17 mouse cellular contexts compared by ENCODE assay signal in genomic region chr10:77212354-77213120, GRCm38 (mm10). TPM values are rescaled to one million over a fixed set of nuclear protein-coding genes. Genes with fewer than 3 reads are reported as not detected.
DNase-seq lines count a peak whose midpoint lies in the region; ATAC-seq and TF ChIP-seq lines count a peak whose summit lies in the region.
"Had no signal": no experiment of that assay in that cellular context is flagged by ENCODE, and none has a peak within 500 bp of the region (broad histone marks: within the 10 kb centered on the region; RNA-seq: fewer than 3 reads in every experiment).

No protein-coding gene starts in this region.

- H3K4me3 ChIP-seq in kidney, adult 2 months (ENCODE audit: insufficient read depth, low read depth, low read length), result no peak overlapping the region
- no peak overlapping the region for H3K4me3 ChIP-seq in midbrain, embryonic 10.5 days
- H3K4me3 ChIP-seq in midbrain, embryonic 13.5 days (replicated peaks), result no peak overlapping the region
- no peak overlapping the region for H3K4me3 ChIP-seq in kidney, embryonic 16.5 days (ENCODE audit: low read length)
- peak overlapping the region; percentile 3 for H3K4me3 ChIP-seq in myocyte
- H3K4me3 ChIP-seq: heart, embryonic 15.5 days; hindbrain, embryonic 13.5 days; layer of hippocampus, adult 2 months had no signal

- TF ChIP-seq CTCF in kidney, adult 2 months (conservative IDR thresholded peaks at IDR 0.05; ENCODE audit: insufficient read depth, insufficient read length, low read depth, low read length), result no peak

- H3K9ac ChIP-seq in midbrain, embryonic 13.5 days (replicated peaks), result no peak overlapping the region
- no peak overlapping the region for H3K9ac ChIP-seq in kidney, embryonic 16.5 days (replicated peaks; ENCODE audit: low read length)
- H3K9ac ChIP-seq: forebrain, postnatal 0 days; heart, embryonic 15.5 days; hindbrain, embryonic 13.5 days had no signal

- H3K9me3 ChIP-seq in midbrain, embryonic 10.5 days (replicated peaks), result no peaks in the 10 kb centered on the region
- no peaks in the 10 kb centered on the region for H3K9me3 ChIP-seq in midbrain, embryonic 13.5 days
- H3K9me3 ChIP-seq in kidney, embryonic 16.5 days (ENCODE audit: low read length), result no peaks in the 10 kb centered on the region
- H3K9me3 ChIP-seq: heart, embryonic 15.5 days; hindbrain, embryonic 13.5 days had no signal

- no peaks in the 10 kb centered on the region for H3K27me3 ChIP-seq in kidney, adult 2 months (replicated peaks; ENCODE audit: control insufficient read depth, insufficient read depth, low read length)
- H3K27me3 ChIP-seq in midbrain, embryonic 10.5 days (ENCODE audit: low read depth, poor library complexity, severe bottlenecking), result no peaks in the 10 kb centered on the region
- H3K27me3 ChIP-seq in midbrain, embryonic 13.5 days, result no peaks in the 10 kb centered on the region
- H3K27me3 ChIP-seq in kidney, embryonic 16.5 days (ENCODE audit: insufficient read depth, low read length), result no peaks in the 10 kb centered on the region
- H3K27me3 ChIP-seq in myocyte (ENCODE audit: control insufficient read depth, insufficient read depth, insufficient read length), result no peaks in the 10 kb centered on the region
- H3K27me3 ChIP-seq: heart, embryonic 15.5 days; hindbrain, embryonic 13.5 days had no signal

- no peaks in the 10 kb centered on the region for H3K79me2 ChIP-seq in myocyte (ENCODE audit: control insufficient read depth, insufficient read depth)

- no peak for TF ChIP-seq POLR2A in kidney, adult 2 months (IDR thresholded peaks at IDR 0.05; ENCODE audit: low read depth, low read length)
- no peak for TF ChIP-seq POLR2A in myocyte (IDR thresholded peaks at IDR 0.05; ENCODE audit: insufficient read length, low read depth)

- no peak overlapping the region for H3ac ChIP-seq in myocyte (ENCODE audit: control insufficient read depth, insufficient read length)

- no peak for ATAC-seq in midbrain, embryonic 13.5 days
- ATAC-seq in kidney, embryonic 16.5 days (ENCODE audit: low FRiP score, low TSS enrichment), result no peak
- ATAC-seq: forebrain, postnatal 0 days had no signal

- WGBS in kidney, adult 2 months, result 75% methylated on average over 6 of the region's 6 CpGs
- 81% methylated on average over 6 of the region's 6 CpGs for WGBS in midbrain, embryonic 10.5 days
- WGBS in midbrain, embryonic 13.5 days, result 72% methylated on average over 6 of the region's 6 CpGs
- 74% methylated on average over 6 of the region's 6 CpGs for WGBS in kidney, embryonic 16.5 days

- DNase-seq in kidney, adult 2 months, result peak; percentile 57
- no peak for DNase-seq in kidney, adult 18-20 months
- DNase-seq in midbrain, embryonic 10.5 days (ENCODE audit: low spot score), result no peak
- DNase-seq in layer of hippocampus, postnatal 10 days (ENCODE audit: low spot score in 2 of 2), result no peak
- DNase-seq: adrenal gland, adult 2 months; cerebellum, adult 2 months; forebrain, postnatal 0 days; gastrocnemius, postnatal 36 days; lung, postnatal 10 days; midbrain, embryonic 14.5 days; right cerebral cortex, postnatal 4 days had no signal

- no peak overlapping the region for H3K4me2 ChIP-seq in midbrain, embryonic 13.5 days (replicated peaks)
- H3K4me2 ChIP-seq in kidney, embryonic 16.5 days (replicated peaks; ENCODE audit: low read depth, low read length), result no peak overlapping the region
- H3K4me2 ChIP-seq in myocyte (ENCODE audit: low read depth), result peak overlapping the region; percentile 68
- H3K4me2 ChIP-seq: heart, embryonic 15.5 days; hindbrain, embryonic 13.5 days had no signal

- peaks cover 40% of the 10 kb centered on the region for H3K4me1 ChIP-seq in kidney, adult 2 months (ENCODE audit: control insufficient read depth, insufficient read depth, low read length)
- peaks cover 30% of the 10 kb centered on the region for H3K4me1 ChIP-seq in midbrain, embryonic 10.5 days
- no peaks in the 10 kb centered on the region for H3K4me1 ChIP-seq in midbrain, embryonic 13.5 days (replicated peaks)
- peaks cover 42% of the 10 kb centered on the region for H3K4me1 ChIP-seq in kidney, embryonic 16.5 days (ENCODE audit: insufficient read depth, low read length)

- peak overlapping the region; percentile 39 for H3K27ac ChIP-seq in kidney, adult 2 months (ENCODE audit: insufficient read depth, low read depth, low read length)
- H3K27ac ChIP-seq in midbrain, embryonic 10.5 days (replicated peaks), result peak overlapping the region; percentile 28; the same call in 1 of the 2 replicates
- H3K27ac ChIP-seq in midbrain, embryonic 13.5 days, result no peak overlapping the region
- peak overlapping the region; percentile 31; the same call in 1 of the 2 replicates for H3K27ac ChIP-seq in kidney, embryonic 16.5 days (ENCODE audit: low read length)
- H3K27ac ChIP-seq: hindbrain, embryonic 13.5 days; layer of hippocampus, adult 2 months had no signal

- no peaks in the 10 kb centered on the region for H3K36me3 ChIP-seq in kidney, adult 2 months (ENCODE audit: control insufficient read depth, insufficient read depth, low read length)
- H3K36me3 ChIP-seq in midbrain, embryonic 10.5 days, result no peaks in the 10 kb centered on the region
- H3K36me3 ChIP-seq in midbrain, embryonic 13.5 days, result no peaks in the 10 kb centered on the region
- H3K36me3 ChIP-seq in kidney, embryonic 16.5 days (ENCODE audit: insufficient read depth, low read length), result no peaks in the 10 kb centered on the region
- H3K36me3 ChIP-seq in myocyte (ENCODE audit: control insufficient read depth, insufficient read depth), result no peaks in the 10 kb centered on the region
- H3K36me3 ChIP-seq: heart, embryonic 15.5 days; hindbrain, embryonic 13.5 days had no signal

TF ChIP-seq in myocyte, 11 proteins besides CTCF, POLR2A, EP300 and RAD21:
- no peak for TF ChIP-seq POLR2AphosphoS2 (IDR thresholded peaks at IDR 0.05; ENCODE audit: insufficient read length, low read depth)
- TF ChIP-seq REST (IDR thresholded peaks at IDR 0.05; ENCODE audit: insufficient read depth, insufficient read length), result no peak
- TF ChIP-seq E2F4 (IDR thresholded peaks at IDR 0.05; ENCODE audit: insufficient read depth), result no peak
- no peak for TF ChIP-seq MYOD1 (IDR thresholded peaks at IDR 0.05; ENCODE audit: control insufficient read depth in 1 of 3, insufficient read length in 2 of 3, low read depth in 2 of 3)
- TF ChIP-seq SRF (IDR thresholded peaks at IDR 0.05; ENCODE audit: control insufficient read depth, insufficient read length, low read depth), result no peak
- TF ChIP-seq MYOG (IDR thresholded peaks at IDR 0.05; ENCODE audit: control insufficient read depth in 1 of 3, insufficient read depth in 1 of 3, insufficient read length in 2 of 3, low read depth in 2 of 3), result no peak
- TF ChIP-seq USF1 (IDR thresholded peaks at IDR 0.05; ENCODE audit: low read depth), result no peak
- no peak for TF ChIP-seq TCF12 (IDR thresholded peaks at IDR 0.05; ENCODE audit: insufficient read depth, poor library complexity, severe bottlenecking)
- TF ChIP-seq TCF3 (IDR thresholded peaks at IDR 0.05; ENCODE audit: insufficient read length, low read depth), result no peak
- no peak for TF ChIP-seq CEBPB (IDR thresholded peaks at IDR 0.05; ENCODE audit: insufficient read depth, poor library complexity, severe bottlenecking)
- TF ChIP-seq MAX (IDR thresholded peaks at IDR 0.05; ENCODE audit: low read depth), result no peak

RNA-seq across cellular contexts. Expression of gene Col18a1, which starts 46.2 kb away (rescaled TPM):
- 114 and 138 TPM in 2 replicates for polyA plus RNA-seq in kidney, adult 2 months (2012; rRNA removed)
- 146 and 155 TPM in 2 replicates for polyA plus RNA-seq in midbrain, embryonic 10.5 days (2016; fragmentation: Nextera tagmentation; extraction: Ambion mirVana)
- 32.8 and 39.6 TPM in 2 replicates for polyA plus RNA-seq in midbrain, embryonic 13.5 days (2015; fragmentation: Nextera tagmentation; extraction: Ambion mirVana)
- polyA plus RNA-seq in kidney, embryonic 16.5 days (2015; fragmentation: Nextera tagmentation; extraction: Ambion mirVana), result 255 and 257 TPM in 2 replicates
- 402 TPM for polyA plus RNA-seq in myocyte (2012; fragmentation: generic; extraction: Trizol)
- 10 to 100 TPM; 13.0 to 13.5 TPM for total RNA-seq in layer of hippocampus, postnatal 10 days (2021)

RNA-seq across cellular contexts. Expression of gene Pofut2, which starts 46.5 kb away (rescaled TPM):
- polyA plus RNA-seq in kidney, adult 2 months (2012; rRNA removed), result 45.9 and 50.6 TPM in 2 replicates
- polyA plus RNA-seq in midbrain, embryonic 10.5 days (2016; fragmentation: Nextera tagmentation; extraction: Ambion mirVana), result 80.2 and 82.2 TPM in 2 replicates
- 57.0 and 57.7 TPM in 2 replicates for polyA plus RNA-seq in midbrain, embryonic 13.5 days (2015; fragmentation: Nextera tagmentation; extraction: Ambion mirVana)
- 148 and 149 TPM in 2 replicates for polyA plus RNA-seq in kidney, embryonic 16.5 days (2015; fragmentation: Nextera tagmentation; extraction: Ambion mirVana)
- polyA plus RNA-seq in myocyte (2012; fragmentation: generic; extraction: Trizol), result 89.9 TPM
- total RNA-seq in layer of hippocampus, postnatal 10 days (2021), result 10 to 100 TPM; 30.7 to 36.2 TPM
